Mouse (Mus musculus) right cerebral cortex, postnatal 4 days (tissue): Measurements from ENCODE around the gene Tcf7l1.

Experiments
- DNase-seq: peaks from one replicate; pipeline ENCODE4 v3.0.0-alpha.2; 2022

Gene Tcf7l1

DNA sequence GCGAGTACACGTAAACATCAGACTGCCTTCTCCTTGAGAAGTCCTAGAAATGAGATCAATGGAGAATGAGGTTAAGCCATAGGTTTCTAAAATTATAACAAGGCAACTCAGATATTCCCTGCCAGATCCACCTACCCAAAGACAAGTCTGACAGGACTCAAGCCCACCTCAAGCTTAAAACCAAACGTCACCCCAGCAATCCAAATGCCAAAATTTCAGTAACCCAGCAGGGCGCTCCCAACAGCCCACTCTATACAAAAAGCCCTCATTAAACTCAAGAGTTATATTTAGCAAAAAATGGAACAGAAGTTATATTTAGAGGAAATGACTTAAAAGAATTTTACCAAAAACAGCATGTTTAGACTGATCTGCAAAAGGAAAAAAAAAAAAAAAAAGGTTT, 5.3 kb downstream of the Tcf7l1 start:
- DNase-seq = no peak

DNA sequence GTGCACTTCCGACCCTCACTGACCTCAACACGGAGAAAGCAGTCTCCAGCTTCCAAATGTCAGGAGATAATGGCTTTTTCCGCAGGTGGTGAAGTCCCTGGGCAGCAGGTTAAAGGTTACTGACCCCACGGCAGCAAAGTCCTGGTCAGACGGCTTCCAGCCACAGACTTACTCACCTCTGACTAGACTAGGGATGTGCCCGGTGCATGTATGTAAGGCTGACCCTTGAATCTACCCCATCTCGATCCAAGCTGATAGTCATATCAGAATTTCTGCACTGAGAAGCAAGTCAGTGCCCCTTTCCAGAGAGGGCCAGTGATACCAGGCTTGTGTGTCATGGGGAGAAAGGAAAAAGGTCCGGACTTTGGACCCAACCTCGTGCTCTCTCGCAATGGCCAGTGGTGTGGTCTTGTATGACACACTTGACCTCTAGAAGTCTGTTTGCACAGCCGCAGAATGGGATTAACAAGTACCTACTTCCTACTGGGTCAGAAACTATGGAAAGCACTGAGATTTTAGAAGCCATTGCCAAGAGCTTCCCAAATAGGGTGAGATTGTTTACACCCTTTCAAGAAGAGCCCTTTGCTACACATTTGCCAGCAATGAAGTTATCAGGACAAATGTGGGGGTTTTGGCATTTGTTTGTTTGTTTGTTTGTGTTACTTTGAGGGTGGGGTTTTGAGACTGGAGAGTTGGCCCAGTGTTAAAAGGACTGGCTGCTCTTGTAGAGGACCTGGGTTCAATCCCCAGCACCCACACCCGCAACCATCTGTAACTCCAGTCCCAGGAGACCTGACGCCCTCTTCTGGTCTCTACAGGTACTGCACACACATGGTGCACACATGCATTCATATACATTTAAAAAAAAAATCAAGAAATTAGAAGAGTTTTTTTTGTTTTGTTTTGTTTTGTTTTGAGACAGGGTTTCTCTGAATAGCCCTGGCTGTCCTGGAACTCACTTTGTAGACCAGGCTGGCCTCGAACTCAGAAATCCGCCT, 10.0 kb downstream of the Tcf7l1 start:
- no peak for DNase-seq

DNA sequence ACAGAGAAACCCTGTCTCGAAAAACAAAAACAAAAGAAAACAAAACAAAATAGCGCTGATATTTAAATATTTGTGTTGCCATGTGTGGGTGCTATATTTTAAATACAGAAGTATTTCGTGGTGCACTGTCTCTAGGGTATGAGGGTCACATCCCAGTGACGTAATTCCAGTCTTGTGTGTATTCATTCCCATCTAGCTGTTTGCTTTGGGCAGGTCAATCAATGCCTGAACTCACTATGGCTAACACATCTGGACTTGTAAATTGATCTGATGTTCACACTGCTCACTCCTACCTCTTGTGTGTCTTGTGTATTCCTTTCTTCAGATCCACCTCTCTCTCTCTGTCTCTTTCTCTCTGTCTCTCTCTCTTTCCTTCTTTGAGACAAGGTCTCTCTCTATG, 11.8 kb downstream of the Tcf7l1 start:
- DNase-seq = no peak

DNA sequence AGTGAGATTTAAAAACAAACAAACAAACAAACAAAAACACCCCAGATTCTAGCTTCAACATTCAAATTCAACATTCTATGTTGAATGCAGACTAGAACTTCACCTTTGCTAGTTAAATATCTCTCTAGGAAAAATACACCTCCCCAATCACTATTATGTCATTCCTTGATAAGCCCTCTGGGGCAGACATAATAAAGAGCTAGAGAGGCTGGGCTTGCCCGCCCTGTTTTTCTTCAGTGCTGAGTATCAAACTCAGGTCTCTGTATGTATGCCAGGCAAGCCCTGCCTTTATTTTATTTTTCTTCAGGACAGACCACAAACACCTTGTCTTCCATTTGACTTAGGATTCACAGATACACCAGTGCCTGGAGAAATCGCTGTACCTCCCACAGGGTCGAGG, 14.8 kb downstream of the Tcf7l1 start:
- DNase-seq = no peak

DNA sequence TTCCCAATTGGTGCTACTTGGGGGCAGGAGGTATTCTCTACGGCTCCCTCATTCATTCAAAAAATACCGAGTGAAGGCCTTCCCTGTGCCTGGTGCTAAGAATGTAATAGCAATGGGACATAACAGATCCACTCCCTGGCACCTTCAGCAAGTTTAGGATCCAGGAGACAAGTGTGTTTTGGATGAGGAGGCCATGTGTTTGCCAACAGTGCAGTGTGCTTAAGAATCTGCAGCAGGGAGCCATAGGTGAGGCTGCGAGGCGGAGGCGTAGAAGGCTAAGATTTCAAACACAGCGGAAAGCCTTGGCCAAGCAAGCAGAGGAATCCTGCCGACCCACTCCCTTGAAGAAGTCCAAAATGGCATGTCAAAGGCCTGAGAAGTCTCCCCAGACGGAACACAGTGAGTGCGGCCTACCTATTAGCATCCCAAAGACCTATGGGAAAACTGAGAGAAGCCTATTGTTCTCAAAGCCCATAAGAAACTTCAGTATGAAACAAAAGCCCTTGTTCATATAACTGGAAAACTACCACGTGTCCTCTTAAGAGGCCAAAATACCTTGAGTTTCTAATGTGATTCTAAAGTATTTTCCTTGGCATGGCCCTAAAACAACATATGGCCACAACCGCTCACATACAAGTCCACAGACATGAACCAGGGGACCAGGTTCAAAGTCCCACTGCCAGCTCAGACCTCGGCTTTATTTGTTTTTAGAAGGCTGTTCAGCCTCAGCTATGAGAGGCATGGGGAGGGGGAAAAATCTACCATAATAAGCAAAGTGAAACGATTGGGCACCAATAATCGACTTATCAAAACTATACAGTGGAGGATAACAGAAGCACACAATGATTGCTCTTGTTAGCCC, 18.9 kb downstream of the Tcf7l1 start:
- DNase-seq = no peak

DNA sequence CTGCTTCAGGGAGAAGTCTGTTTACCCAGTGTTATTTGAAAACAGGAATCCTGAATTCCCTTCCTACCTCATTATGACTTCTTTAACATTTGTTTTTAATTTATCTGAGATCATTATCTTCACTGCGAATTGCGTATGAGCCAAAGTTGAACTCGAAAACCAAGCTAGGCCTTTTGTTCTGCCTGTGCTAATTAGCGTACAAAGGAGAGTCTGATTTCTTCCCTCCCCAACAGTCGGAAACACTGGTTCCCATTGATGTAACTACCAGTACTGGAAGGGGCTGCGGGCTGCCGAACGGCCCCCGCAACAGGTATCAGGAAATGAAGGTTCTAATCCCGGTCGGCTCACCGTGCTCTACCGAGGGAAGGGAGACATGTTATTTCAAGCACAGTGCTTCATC, 19.7 kb downstream of the Tcf7l1 start:
- DNase-seq = no peak

DNA sequence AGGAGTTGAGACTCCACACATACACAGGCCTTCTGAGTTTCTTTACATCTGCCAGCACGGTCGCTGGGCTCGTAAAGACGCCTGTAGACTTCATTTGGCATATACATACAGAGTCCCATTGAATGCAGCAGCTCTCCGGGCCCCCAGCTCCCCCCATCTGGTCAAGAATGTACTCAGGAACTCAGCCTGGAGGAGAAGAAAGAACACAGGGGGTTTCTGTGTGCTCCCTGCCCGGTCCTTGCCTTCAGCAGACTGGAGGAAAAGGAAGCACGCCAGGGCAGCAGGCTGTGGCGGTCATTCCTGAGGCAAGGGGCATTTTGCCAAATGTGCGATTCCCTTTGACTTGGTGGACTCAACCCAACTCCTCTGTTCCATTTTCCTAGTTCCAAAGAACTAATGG, 20.2 kb downstream of the Tcf7l1 start:
- peak; percentile 40 for DNase-seq

DNA sequence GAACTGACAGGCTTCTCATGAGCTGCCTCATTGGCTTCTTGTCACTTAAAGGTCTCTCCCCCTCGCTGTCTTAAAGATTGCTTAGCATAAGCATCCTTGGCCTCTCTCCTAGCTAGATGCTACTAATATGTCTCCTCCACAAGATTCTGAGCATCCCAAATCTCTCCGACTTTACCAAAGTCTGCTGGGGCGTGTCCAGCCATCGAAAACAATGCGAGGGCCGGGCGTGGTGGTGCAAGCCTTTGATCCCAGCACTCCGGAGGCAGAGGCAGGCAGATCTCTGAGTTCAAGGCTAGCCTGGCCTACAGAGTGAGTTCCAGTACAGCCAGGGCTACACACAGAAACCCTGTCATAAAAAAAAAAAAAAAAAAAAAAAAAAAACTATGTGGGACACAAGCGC, 21.0 kb downstream of the Tcf7l1 start:
- no peak for DNase-seq

DNA sequence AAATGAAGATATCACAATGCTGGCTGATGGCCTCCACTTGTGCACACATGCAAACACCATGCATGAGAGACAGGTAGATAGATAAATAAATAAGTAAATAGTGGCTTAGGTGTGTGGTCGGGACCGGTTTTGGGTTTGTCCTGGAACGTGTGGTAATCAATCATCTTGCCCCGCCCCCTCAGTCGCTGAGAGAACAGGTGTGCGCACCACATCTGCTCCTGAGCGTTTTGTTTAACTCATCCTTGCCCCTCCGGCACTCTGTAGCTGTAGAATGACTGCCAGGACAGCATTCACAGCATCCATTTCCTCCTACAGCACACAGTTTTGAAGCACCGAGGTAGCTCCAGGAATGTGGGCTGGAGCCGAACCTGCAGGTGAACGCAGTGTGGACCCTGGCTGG, 25.4 kb downstream of the Tcf7l1 start:
- no peak for DNase-seq

DNA sequence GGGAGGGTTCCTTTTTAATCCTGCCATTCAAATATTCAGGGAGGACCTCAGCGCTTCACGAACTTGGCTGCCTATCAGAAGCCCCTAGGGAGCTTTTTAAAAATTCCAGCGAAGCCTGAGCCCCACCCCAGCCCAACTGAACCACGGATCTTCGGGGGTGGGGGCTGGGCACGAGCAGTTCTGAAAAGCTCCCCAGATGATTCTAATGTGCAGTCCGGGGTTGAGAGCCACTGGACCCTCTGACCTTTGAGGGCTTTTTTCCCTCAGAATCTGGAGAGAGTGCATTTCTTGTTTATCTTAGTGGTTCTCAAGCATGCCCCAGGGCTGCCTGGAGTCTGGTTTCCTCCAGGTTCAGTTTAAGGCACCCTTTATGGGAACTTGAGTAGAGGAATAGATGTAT, 27.4 kb downstream of the Tcf7l1 start:
- DNase-seq = no peak

DNA sequence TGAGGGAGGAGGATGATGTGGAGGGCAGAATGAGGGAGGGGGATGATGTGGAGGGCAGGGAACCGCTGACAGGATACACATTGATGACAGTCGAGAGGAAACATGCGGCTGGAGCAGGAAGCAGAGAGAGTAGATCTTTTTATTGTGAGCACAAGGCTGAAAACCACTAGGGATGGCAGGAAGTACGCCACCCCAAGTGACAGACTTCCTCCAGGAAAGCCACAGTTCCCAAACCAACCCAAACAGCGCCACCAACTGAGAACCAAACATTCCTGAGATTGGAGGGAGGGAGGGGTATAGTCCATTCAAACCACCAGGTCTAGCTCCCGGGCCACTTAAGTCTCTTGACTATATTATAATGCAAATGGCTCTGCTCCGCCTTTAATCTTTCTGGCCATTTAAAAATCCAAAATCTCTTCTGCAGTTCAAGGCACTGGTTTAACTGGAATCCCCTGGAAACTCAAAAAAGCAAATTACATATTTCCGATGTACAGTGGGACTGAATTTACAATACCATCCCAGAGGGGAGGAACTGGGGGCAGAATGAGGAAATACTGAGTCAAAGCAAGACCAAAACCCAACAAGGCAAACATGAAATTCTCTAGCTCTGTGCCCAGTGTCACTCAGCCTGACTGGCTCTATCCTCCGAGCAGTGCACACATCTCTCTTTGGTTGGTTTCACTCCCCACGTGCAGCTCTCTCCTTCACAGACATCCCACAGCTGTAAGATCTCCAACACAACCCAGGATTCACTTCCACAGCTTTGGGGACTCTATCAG, 30.6 kb downstream of the Tcf7l1 start:
- DNase-seq = no peak

DNA sequence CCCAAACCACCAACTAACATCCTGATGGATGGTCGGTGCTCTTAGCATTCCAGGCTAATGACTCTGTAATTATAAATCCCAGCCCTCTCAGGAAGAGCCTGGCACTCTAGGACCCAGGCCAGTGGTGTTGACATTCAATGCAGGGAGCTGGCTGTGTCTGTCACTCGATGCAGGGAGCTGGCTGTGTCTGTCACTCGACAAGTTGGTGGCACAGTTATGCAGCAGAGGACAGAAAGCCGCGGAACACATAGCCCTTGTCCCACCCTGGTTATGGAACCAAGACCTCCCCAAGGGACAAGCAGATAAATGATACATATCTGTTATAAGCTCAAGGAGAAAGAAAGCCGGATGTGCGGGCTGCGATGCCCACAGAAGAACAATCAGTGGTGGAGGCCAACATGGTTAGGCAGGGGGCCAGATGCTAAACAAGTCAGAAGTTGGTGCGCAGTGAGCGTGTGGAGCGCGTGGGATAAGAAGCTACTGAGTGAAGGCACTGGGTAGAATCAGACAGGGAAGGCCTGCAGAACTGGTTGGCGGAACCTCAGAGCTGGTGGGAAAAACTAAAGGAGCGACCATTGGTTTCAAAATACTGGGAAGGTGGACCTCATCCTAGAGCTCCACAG, 33.7 kb downstream of the Tcf7l1 start:
- DNase-seq = no peak

DNA sequence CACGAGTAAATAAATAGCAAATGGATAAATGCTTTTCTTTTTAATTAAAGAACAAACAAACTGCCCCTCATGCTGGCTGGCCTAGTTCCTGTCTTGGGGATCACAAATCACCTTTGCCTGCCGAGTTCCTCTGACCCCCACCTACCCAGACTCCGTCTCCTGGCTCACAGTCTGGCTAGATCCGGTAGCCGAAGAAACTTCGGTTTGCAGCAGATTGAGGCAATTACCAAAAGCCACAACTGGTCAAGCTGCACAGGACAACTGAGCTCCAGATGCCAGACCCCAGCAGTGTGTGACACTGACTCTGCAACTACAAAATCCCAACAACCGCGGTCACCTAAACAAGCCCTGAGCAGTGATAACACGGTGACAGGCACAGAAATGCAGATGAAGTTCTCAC, 34.8 kb downstream of the Tcf7l1 start:
- DNase-seq = no peak

DNA sequence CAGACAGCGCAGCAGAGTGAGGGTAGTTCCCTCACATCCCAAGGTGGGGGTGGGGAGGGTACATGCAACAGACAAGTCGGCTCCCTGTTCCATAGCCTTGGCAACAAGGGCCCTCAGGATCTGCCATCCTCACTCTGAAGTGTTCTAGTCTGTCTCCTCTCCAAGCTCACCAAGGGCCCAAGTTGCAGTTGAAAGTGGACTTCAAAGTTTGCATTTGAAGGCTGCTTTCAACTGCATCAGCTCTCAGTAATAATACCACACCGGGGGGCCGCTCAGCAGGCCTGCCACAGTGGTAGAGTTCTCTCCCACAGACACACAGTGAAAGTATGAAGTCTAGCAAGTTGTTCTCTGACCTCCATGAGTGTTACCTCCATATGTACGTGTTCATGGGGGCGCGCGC, 35.3 kb downstream of the Tcf7l1 start:
- no peak for DNase-seq

DNA sequence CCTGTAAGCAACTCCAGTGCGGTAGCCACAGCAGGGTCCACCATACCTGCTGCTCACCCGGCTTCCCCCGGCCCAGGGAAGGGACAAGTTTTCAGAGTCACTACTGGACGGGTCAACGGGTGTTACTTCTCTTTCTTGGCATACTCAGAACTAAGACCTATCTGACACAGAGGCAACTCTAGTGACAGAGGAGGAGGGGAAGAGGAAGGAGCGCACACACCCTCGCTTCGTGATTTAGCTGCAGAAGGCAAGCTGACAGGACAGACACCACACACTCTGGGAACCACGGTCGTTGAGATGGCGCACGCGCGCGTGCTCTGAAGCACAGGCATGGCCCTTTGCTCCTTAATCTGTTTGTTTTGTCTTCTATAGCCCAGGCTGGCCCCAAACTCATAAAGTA, 36.2 kb downstream of the Tcf7l1 start:
- no peak for DNase-seq

DNA sequence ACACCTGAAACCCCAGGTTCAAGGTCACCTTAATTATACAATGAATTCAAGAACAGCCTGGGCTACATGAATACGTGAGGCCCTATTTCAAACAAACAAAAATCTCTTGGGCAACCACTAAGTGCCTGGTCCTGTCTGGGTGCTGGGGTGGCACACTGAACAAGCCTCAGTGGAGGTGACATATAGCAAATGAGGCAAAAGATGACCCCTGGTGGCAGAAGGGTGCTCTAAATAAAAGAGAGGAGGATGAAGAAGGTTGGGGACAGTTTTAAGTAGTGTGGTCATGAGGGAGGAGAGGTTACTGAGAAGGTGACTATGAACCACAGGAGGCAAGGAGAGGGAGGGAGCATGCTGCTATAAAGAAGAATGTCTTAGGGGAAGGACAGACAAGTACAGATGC, 37.8 kb downstream of the Tcf7l1 start:
- DNase-seq = no peak

DNA sequence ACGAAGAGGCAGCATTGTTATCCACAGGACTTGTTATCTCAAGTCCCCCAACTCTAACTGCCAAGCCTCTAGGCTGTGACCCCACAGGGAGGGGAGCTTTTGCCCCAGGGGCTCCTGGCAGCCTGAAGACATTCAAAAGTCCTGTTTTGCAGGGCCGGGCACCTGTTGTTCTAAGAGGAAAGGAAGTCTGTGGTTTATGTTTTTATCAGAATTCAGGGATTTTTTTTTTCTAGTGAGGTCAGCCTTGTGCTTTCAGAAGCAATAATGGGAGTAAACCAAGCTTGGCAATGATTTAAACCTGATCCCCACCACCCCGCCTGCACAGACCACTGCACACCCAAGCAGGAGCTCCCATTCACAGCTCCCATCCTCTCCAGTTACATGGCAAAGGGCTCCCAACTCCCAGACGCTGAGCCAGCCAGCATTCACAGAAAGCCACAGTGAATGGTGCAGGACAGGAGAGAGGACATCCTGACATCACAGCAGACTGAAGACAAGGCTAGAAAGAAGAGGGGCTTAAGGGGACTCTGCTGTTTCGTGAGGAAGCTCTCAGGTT, 40.1 kb downstream of the Tcf7l1 start:
- DNase-seq = no peak

DNA sequence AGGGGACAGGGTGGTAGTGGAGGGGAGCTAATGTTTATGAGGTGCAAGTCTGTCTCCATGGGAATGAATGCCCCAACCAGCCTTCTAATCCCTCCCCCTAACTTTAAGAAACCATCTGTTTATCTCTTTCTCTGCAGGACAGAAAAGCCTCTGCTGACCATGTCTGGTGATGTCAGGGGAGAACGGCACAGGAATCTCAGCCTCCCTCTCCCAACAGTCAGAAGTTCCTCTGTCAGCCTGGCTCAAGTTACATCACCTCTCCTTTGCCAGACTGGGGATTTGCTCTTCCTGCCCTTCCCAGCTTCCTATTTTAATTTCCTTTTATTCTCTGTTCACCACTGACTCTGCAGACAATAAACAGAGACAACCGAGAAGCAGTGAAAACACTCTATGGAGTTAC, 40.6 kb downstream of the Tcf7l1 start:
- no peak for DNase-seq

DNA sequence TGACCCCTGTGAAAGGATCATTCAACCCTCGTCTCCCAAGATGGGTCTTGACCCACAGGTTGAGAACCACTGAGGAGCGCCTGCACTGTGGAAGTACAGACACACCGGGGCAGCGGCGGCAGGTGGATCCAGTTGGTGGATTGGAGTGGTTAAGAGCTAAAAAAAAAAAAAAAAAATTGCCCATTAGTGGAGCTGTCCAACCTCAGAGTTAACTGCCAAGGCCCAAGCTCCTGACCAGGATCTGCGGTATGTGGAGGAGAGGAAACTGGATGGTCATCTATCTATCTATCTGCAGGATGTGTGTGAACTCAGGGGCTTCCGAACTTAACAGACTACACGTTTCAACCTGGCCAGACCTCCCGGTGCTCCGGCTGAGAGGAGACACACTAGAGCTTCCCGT, 41.2 kb downstream of the Tcf7l1 start:
- DNase-seq = no peak

DNA sequence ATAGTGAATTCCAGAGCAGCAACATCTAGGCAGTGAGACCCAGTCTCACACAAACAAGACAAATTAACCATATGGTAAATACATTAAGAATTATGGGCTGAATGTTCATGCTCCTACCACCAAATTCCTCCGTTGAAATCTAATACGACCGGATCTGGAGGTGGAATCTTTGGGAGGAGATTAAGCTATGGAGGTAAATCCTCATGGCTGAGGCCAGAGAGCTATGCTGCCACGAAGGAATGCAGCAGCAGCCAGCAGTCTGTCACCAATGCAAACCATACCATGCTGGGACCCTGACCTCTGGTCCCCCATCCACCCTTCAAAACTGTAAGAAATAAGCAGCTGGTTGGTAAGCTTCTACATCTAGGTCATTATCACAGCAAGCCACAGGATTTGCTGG, 41.9 kb downstream of the Tcf7l1 start:
- DNase-seq = no peak

DNA sequence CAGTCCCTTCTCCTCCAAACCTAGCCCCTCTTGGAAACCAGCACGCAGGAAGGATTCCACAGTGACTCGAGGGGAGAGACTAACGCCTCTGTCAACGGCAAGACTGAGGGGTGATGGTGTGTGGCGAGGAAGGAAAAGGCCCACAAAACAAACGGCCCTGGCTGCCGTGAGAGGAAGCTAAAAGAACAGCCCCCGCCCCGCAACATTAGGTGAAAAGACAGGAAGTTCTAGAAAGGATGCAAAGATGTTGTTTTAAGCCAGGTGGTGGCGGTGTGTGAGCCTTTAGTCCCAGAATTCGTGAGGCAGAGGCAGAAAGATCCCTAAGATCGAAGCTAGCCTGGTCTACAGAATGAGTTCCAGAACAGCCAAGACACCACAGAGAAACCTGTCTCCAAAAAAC, 43.3 kb downstream of the Tcf7l1 start:
- no peak for DNase-seq

DNA sequence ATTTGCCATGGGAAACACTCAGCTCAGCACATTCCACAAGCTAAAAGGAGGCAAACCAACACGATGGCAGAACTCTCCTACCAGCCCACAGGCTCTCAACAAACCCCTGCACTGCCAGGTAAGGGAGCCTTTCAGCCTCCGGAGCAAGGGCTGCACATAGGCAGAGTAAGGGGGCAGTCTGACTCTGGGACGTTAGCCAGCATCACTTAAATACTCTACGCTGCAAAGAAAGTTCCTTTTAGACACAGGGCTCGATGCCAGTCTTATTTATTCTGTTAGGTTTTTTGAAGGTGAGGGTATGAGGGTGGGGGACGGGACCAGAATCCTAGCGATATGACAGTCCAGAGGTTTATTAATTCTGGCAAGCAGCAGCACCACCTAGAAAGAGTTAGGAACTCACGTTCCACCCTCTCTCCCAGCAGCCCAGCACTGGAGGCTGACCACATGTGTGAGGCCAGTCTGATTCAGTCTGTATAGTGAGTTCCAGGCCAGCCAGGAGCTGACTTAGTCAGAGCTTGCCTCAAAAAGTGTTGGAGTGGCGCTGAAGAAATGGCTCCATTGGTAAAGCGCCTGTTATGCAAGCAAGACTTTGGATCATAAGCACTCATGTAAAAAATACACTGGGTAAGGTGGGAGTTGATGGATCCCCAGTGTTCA, 44.8 kb downstream of the Tcf7l1 start:
- DNase-seq = no peak
